Mouse (Mus musculus): ENCODE measurements around the gene Cdiptos.

Cdiptos gene

DNA sequence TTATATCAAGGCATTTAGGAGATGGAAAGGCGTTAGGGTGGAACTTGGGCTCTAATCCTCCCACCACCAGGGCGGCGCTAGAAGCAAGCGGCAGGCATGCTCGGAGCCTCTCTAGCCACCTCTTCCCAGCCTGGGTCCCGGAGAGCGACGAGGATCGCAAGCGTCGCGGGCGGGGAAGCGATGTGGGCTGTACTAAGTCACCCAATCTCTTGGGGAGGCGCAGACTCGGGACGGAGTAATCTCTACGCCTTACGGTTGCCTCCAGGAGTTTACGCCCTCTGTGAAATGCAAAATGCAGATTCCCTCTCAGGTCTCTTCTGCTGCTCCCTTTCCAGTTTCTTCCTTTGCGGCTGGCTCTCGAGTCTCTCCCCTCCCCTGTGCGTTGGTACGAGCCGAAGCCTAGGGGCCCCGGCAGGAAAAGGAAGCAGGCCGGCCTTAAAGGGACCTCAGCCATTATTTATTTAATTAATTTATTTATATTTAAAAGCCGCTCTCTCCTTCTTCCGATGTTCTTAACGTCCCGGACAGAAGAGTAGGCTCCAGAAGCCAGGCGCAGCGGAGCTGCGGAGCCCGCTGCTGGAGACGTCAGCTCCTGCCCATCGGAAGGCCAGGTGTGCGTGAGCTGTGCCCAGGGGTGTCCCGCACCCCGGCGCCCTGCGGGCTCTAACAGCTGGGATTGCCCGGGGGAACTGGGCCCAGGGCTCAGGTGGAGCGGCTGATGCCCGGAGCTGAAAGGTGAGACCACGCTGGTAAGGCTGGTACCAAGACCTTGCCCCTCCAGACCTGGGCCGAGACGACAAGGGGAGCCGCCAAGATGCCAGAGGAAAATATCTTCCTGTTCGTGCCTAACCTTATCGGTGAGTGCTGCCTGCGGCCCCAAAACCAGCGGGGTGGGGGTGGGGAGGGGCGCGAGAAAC is at the start of gene Cdiptos:
Gene Cdiptos (minus strand): TSS at position 149 of the 917 bp plus-strand sequence.
- peak; percentile 96 for DNase-seq (ENCODE audit: low read depth, low spot score)

DNA sequence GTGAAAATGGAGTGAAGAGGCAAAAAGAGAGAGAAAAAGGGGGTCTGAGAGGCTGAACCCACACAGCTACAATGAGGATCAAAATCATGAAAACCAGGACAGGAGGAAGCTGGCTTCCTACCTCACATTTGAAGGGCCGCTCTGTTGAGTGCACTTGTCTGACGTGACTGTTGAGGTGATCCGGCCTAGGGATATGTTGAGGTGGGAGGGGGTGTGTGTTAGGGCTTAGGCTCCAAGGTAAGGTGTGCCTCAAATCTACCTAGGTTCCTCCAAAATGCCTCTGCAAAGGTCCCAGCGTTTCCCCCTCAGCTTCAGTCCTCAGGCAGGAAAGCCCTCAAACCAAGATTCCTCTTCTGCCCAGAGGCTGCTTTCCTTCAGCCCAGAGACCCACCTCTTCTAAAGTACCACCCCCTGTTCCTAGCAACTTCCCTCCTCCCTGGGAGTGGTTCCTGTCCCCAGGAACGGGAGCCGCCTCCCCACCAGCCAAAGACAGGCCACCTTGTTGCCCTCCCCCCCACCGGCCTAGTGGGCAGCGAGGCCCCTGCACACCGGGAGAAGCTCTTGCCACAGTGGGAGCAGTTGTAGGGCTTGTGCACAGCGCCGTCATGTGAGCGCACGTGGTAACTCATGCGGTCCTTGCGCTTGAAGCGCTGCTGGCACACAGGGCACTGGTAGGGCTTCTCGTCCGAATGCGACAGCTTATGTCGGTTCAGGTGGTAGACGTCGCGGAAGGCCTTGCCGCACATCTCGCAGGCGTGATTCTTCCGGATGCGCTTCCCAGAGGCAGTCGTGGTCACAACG is 49.1 kb upstream of the Cdiptos start:
- peak; percentile 88 for DNase-seq (ENCODE audit: low read depth, low spot score)

DNA sequence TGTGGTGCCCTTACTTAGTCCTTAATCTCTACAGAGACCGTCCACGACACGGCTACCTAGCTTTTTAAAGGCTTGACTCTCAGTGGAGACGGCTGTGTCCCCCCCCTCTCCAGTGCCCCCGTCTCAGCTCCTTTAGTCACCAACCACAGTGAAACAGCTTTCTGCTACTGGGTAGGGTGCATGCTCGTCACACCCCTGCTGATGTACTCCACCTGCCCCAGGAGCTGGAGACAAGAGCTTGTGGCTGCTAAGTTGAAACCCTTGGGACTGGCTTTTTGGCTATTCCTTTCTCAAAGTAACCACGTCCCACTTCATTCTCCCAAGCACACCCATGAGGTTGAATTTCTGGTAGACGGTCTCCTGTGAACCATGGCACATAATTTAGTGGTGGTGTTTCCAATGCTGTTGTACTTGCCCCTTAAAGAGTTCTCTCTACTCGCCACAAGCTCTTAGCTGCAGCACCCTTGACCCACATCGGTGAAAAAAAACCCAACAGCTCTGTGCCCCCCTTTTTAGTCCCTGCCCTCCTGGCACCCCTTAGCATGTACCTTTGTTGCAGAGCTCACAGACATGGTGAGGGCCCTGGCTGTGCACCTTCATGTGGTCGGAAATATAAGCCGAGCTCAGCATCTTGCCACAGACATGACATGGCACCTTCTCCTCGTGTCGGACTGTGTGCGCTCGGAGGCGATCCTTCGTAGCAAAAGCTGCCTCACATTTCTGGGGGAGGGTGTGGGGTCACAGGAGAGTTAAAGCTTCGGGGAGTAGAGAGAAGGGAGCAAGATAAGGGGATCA is 48.2 kb upstream of the Cdiptos start:
- peak; percentile 79 for DNase-seq (ENCODE audit: low read depth, low spot score)

DNA sequence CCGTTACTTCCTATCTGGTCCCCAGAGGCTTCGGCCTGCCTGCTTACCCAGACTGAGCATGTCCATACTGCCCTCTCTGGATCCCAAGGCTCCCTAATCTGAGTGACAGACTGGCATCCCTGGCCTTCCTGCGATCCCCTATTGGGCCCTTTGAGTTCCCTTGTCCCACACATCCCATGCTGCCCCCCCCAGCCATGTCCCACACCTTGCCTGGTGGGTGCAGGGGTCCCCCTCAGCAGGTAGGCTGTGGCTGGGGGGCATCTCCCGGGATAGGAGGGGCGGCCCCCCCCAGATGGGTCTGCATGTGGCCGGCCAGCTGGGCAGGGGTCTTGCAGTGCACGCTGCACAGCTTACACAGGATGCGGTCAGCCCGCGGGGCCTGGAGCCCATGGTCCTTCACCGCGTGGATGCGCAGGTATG is 47.4 kb upstream of the Cdiptos start:
- DNase-seq (ENCODE audit: low read depth, low spot score) = no peak

DNA sequence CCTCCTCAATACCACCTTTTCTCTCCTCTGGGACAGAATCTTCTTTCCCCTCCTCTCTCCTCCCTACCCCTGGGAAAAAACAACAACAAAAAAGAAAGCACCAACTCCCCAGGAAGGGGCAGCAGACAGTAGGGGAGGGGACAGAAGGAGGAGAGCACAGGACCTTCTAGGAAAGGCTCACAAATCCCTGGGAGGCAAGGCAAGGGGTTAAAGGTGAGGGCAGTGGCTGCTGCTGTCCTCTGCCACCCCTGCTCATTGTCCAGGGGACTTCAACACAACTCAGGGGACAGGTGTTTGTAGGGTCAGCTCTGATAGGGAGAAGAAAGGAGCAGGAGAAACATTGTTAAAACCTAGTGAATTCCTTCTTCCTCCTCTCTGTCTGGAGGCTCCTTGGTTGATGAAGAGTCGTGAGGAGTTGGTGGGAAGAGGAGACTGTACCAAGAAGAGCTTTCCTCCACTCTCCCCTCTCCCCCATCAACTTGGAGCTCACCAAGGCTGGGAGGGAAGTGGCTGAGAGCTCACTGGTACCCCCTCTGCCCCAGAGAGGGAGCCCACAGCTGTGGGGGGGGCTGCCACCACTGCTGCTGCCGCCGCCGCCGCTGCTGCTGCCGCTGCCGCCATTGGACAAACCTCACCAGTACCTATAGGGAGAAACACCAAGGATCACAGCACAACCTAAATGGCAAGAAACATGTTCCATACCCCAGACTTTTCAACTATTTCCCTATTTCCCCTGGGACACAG is 46.8 kb upstream of the Cdiptos start:
- DNase-seq (ENCODE audit: low read depth, low spot score) = no peak

DNA sequence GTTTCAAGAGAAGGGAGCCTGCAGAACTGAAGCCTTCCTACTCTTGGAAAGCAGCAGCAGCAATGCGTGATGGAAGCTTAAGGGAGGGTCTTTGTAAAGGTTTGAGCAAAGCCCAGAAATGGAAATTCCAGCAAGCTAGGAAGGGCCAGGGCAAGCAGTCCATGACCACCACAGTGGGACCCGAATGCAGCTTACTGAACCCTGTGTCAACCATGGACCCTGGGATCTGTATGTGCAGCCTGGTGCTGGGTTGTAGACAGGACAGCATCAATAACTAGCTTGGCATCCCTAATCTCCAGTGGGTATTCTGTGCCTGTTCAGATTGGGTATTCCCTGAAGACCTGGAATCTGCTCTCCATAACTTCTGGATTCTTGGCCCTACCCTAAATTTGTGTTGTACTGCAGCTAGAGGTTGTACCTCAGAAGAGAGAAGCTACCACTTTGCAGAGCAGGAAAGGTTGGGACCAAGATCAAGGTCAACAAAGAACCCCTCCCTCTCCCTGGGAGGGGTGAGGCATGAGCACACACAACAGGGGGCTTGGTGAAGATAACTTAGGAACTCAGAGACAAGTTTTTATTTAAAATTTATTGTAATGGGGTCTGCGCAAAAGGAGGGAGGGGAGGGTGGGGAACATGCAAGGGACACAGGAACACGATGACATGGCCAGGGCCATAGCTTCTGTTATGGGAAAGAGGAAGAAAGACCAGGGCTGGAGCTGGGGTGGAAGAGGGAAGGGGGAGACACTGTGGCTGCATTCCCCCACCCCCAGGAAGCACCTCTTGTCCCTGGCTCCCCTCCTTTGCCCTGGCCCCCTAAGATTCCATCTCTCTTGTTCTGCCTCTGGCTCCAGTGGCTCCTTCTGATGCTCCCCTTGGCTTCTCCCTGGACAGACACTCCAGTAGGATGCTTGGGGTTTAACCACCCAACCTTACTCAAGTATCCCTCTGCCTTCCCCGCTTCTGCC is 45.9 kb upstream of the Cdiptos start:
- DNase-seq (ENCODE audit: low read depth, low spot score) = no peak

DNA sequence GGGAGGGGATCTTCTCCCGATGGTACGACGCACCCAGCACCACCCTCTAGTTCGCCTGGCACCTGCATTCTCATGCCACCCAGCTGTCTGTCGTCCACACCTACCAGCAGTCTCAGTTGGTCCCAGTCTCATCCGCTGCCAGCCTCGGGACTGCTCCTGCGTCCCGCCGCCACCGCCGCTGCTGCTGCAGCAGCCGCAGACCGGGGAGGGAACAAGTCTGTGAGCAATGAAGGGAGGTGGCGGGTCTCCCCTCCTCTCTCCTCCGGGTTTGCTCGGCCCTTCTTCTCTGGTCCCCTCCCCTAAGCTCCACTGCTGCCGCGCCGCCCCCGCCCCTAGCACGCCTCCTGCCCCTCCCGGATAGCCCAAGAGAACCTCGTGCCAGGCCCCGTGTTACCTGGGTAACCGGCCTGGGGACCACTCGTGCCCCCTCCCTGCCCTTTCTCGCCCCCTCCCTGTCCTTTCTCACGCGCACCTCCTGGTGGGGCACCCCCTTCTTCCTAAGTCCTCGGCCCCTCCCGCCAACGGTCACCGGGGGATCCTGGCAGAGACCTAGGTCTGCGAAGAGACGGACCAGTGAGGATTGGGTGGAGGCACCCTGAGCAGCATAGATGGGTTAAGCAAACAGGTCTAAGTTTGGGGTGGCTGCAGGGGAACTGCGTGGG is 45.1 kb upstream of the Cdiptos start, which contains the start of the genes Gm42742 and Prrt2:
Gene Gm42742 (minus strand): TSS at position 197 of the 662 bp plus-strand sequence.
Gene Prrt2 (minus strand): TSS at position 311 of the 662 bp plus-strand sequence.
- peak; percentile 77 for DNase-seq (ENCODE audit: low read depth, low spot score)

DNA sequence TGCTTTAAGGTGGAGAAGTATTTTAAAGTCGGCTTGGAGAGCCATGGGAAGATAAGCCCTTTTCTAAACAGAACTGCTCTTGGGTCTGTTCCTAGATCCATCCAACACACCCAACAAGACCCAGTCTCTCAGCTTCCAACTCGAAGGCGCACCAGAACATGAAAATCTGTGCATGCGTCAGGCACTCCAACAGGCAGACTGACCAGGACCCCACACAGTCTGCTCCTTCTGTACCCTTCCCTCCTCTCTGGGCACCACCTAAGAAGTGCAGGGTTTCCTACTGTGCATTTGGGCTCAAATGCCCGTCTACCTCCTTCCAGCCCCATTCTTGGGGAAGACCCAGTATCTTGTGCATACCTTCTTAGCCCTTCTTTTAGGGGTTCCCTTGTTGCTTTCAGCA is 44.6 kb upstream of the Cdiptos start:
- no peak for DNase-seq (ENCODE audit: low read depth, low spot score)

DNA sequence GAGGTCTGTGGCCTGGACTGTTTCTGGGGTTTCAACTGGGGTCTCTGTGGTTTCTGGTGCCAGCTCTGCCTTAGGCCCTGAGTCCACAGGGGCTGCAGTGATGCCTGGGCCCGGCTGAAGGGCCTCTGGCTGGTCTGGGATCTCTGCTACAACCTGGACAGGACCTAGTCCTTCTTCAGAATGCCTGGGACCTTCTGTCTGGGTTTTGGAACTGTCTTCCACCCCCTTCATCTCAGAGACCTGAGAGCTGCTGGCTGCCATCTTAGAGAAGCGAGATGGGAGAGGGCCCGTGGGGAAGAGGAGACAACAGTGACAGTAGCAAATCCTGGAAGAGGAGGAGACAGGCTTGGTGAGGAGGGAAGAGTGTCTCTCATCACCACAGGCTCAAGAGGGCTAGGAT is 44.1 kb upstream of the Cdiptos start:
- DNase-seq (ENCODE audit: low read depth, low spot score) = no peak

DNA sequence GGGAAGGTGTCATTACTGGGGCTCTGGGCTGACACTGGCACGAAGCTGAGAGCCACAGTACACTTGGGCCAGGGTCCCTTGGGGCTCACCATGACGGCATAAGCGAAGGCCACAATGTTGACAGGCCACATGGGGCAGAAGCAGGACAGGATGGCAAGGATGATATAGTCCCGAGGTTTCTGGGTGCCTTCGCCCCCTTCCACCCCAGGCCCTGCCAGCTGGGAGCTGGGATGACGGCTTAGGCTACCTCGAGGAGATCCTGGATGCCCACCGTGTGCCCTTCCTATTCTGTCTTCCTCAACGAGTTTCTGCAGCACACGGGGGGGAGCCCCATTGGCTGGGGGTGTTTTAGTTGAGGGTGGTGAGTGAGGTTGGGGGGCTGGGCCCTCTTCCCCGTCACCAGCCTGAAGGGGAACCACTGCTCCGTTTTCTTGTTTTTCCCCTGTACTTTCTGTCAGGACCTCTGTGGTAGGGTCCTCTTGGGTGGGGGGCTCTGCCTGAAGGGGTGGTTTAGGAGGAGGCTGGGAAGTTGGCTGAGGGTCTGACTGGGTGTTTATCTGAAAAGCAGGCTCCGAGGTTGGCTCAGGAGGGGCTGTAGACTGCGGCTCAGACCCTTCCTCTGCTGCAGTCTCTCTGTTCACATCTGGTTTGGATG is 43.5 kb upstream of the Cdiptos start:
- DNase-seq (ENCODE audit: low read depth, low spot score) = no peak

DNA sequence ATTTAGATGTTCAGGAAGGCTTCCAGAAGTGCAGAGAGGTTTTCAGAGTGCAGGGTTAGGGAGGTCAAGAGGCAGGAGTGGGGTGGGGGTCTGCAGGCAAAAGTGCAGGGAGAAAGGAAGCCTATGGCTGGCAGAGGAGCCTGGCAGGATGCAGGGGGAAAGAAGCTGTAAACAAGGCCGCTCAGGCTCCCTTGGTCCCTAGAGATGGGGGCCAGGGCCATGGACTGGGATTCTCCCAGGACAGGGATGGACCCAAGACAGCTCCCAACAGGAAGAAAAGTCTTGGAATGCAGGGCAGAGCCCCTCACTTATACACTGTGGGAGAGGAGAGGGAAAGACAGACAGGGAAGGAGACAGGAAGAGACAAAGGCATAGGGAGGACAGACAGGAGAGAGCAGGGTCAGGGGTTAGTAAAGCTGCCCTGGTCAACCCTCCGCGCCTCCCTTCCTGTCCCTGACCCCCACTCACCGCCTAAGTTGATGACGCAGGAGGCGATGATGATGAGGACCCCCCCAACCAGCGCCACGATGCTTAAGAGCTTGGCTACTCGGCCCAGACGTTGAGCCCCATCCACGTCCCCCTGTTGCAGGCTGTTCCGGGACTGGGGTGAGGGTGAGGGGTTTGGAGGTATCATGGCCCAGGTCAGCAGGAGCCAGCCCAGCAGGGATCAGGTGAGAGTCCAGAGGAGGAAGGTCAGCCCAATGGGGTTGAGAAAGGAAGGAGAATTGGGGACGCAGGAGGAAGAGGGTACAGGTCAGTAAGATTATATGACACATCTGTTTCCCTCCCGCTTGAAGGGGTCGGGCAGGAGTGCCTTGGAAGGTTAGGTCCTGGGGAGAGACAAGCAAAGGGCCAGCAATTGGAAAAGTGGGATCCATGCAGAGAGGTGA is 42.8 kb upstream of the Cdiptos start:
- no peak for DNase-seq (ENCODE audit: low read depth, low spot score)

DNA sequence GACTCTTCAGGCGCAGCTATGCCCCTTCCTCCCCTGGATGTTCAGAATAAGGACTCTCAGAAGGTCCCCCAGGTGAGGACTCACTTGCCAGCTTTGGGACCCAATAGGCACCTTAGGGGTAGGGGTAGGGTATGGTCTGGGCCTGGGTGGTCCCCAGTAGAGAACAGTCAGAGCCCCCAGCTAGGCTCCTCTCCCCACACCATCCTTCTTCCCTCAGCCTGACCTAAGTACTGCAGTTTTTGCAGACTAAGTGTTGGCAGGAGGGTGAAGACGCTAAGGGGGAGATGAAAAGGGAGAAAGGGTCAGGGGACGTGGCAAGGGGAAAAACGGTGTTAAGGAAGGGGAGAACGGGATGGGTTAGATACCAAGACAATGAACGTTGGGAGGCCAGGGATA is 42.0 kb upstream of the Cdiptos start:
- DNase-seq (ENCODE audit: low read depth, low spot score) = no peak

DNA sequence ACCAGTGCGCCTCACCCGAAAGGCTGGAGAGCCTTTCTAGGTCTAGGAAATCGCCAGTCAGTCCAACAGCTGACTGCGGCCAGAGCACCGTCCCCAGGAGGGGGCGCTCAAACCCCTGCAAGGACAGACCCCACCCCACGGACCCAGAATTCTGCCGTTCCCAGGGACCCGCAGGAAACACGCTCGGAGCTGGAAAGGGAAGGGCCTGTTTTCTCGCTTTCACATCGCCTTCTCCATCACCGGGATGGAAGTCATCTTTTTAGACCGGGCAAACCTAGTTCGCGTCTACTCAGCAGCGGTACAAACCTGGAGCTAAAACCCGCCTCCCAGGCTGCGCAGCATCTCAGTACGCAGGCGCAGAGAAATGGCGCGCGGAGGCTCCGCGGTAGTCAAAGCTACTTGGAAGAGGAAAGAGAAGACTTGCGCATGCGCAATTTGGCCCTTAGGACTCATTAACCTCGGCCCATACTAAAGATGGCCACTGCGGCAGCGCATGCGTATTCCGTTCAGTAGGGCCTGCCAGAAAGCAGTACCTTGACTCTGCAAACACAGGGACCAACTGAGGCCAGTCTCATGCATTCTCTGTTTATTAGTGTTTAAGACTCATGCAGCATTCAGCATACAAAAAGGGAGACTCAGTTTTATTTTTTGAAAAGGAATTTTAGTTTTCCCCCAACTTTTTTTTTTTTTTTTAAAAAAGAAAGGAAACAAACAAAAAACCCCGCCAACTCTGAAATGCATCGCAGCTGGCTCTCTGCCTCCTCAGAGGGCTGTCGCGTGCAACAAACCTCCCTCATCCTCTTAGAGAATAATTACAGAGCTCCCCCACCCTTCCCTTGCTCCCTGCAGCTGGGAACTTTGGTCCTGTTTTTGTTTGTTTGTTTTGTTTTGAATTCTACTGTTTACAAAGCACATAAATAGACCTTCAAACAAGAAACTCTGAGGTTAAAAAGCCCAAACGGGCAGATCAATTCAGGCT is 41.4 kb upstream of the Cdiptos start, which contains the start of gene Pagr1a:
Gene Pagr1a (minus strand): TSS at position 382 of the 979 bp plus-strand sequence.
- DNase-seq (ENCODE audit: low read depth, low spot score) = peak; percentile 99

DNA sequence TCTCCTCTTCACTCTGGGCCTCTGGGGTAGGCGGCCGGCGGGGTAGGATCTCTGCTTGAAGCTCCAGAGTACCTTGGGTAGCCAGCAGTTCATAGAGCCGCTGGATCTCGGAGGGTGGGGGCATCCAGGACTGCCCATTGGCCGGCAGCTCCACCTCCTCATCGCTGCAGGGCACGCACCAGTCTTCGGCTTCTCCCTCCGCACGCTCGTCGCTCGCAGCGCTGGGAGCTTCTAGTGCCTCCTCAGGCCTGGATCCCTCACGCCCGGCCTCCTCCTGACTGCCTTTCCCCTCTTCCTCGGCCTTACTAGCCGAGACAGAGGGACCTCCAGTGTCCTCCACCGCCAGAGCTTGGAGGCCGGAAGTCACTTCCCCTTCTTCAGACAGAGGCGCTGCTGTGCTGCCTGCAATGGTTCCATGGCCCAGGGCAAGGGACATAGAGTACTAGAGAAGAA is 40.6 kb upstream of the Cdiptos start:
- no peak for DNase-seq (ENCODE audit: low read depth, low spot score)

DNA sequence TGATC is 40.4 kb upstream of the Cdiptos start, which contains the start of gene Pagr1b:
Gene Pagr1b (minus strand): TSS at position 4 of the 5 bp plus-strand sequence.
- DNase-seq (ENCODE audit: low read depth, low spot score) = no peak

DNA sequence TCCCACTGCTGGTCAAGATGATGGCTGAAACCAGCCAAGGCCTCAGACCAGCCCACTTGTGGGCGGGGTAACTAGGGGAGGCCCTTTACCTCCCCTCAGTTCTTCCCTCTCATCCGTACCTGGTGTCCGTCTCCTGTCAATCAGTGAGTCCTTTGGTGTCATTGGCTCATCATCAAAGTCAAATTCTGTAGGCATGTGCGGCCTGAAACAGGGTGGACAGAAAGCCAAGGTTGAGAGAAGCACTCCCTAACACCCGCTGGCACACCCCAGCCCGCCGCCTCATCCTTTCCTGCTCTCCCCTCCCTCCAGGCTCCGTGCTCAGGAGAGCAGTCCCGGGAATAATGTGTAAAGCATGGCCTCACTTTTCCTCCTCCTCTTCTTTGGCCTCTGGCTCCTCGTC is 40.2 kb upstream of the Cdiptos start:
- DNase-seq (ENCODE audit: low read depth, low spot score) = peak; percentile 47

DNA sequence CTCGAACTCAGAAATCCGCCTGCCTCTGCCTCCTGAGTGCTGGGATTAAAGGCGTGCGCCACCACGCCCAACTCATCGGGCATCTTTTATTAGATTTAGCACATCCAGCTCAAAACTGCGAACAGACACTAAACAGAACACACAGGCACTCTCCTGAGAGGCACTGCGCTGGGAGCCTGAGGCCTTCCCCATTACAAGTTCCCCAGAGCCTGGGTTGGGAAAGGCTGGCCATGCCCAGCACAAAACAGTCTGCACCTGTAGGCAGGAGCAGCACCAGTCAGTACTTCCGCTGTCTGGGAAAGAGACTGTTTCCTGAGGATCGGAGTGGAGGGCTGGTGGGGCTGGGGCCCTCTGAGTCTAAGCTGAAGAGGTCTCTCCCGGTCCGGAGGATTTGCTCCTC is 39.1 kb upstream of the Cdiptos start:
- no peak for DNase-seq (ENCODE audit: low read depth, low spot score)

All from CD4-positive helper T cell, adult 2 months (primary cell).